Mouse (Mus musculus) sigmoid colon, adult 10 weeks (tissue): ENCODE results near the gene Pllp. TPM values are rescaled to one million over a fixed set of nuclear protein-coding genes. Genes with fewer than 3 reads are reported as not detected.

Experiments used
- polyA plus RNA-seq: library from polyadenylated mRNA; stranded (reverse); fragments of 350-450 nt; fragmentation: Illumina TruSeq; extraction: RNeasy Lipid Tissue Mini Kit (QIAGEN cat#74804); gene quantifications from one replicate; pipeline ENCODE4 v1.2.3, GENCODE M21; 2014; ENCODE audit warnings: low read depth, low replicate concordance

Gene Pllp
- 18.7 TPM for polyA plus RNA-seq

DNA sequence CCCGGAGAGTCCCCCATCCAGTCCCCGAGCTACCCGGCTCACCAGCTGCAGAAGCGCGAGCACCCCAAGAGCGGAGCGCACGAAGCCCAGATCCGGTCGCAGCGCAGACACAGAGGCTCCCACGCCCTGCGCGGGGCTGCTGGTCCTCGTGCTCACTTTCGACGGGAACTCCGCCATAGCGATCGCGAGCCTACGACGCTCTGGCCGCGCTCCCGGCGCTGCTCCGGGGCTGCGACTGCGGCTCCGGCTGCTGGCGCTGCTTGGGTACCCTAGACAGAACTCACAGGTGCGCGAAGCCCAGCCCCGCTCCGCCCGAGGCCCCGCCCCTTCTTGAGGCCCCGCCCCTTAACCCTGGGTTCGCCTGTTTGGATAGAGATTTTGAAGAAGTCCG lies at the start of gene Pllp:
Gene Pllp (minus strand): TSS at position 285 of the 391 bp plus-strand sequence.

DNA sequence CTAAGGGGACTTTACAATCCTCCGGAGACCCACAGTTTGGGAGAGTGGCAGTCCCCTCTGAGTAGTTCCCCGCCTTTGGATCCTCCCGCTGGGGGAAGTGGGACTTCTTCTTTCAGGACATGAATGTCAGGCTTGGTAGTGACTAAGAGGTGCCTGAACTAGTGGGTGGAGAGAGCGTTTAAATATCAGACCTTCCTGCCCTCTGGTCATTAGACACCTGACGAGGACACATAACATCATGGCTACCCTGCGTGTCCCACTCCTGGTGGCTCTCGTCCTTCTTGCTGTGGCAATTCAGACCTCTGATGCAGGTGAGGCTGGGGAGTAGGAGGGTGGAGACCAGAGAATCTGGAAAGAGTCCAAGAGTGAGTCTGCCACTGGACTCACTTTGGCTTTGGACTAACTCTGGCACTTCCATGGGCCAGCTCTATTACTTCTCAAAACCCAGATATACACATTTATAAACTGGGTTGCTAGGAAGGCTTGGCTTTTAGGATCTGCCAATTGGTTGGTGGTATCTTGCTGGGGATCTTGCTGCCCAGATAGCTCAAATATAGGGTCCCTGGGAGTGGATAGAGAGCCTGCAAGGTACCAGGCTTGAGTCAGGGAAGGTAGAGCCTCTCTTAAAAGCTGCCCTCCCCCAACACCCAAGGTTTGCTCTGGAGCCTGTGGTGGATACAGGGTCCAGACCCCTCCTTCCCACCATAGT lies 49.6 kb upstream of the Pllp start, which contains the start of gene Ccl22:
Gene Ccl22 (plus strand): TSS at position 115 of the 709 bp plus-strand sequence.

DNA sequence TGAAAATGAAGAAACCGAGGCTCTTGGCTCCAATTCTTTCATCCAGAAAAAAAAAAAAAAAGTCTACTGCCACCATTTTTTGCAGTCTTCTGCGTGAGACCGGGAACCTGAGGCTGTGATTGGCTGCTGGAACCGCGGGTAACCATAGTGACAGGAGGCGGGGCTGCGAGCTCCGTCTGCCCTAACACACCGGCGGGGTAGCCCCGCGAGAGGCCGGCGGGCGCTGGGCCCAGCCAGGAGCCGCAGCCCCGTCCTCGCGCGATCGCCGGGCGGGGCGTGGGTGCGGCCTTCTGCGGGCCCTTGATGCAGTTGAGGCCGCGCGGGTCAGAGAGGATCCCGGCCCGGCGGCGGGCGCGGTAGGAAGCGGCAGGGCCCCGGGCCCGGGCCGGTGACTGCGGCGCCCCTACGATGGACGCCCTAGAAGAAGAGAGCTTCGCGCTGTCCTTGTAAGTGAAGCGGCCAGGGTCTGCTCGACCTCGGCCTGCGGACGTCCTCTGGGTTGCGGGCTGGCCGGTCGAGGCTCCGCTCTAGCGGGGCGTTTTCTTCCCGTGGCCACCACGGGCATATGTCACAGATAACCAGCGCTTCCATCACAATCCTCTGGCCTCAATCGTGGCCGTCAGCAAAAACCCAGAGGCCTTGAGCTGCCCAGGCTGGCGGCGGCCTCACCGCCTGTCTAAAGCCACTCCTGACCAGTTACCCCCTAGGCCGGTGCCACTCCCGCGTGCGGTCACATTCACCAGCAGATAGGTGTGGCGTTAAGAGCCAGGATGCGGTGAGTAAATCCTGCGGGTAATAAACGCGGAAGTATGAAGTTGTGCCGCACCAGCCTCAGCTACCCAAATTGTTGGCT lies 29.4 kb downstream of the Pllp start, which contains the start of gene Arl2bp:
Gene Arl2bp (plus strand): TSS at position 145 of the 853 bp plus-strand sequence.

Other genes with a start within 250 kb of the Pllp start
- 14.5 TPM for gene Cpne2, start 163.3 kb downstream of the Pllp start, polyA plus RNA-seq
- gene Rspry1, start 94.3 kb downstream of the Pllp start, polyA plus RNA-seq, result 53.1 TPM
- gene Fam192a, start 94.3 kb downstream of the Pllp start, polyA plus RNA-seq, result 65.7 TPM
- 245 TPM for gene Arl2bp, start 29.7 kb downstream of the Pllp start, polyA plus RNA-seq
- 2.3 TPM for gene Ccl22, start 49.3 kb upstream of the Pllp start, polyA plus RNA-seq
- 5.1 TPM for gene Cx3cl1, start 75.7 kb upstream of the Pllp start, polyA plus RNA-seq
- not detected for gene Ccl17, start 114.2 kb upstream of the Pllp start, polyA plus RNA-seq
- gene Coq9, start 142.0 kb upstream of the Pllp start, polyA plus RNA-seq, result 19.1 TPM
- 6.3 TPM for gene Ciapin1, start 142.1 kb upstream of the Pllp start, polyA plus RNA-seq
- gene Polr2c, start 161.2 kb upstream of the Pllp start, polyA plus RNA-seq, result 4.5 TPM
- gene Dok4, start 180.1 kb upstream of the Pllp start, polyA plus RNA-seq, result 13.7 TPM
- not detected for gene Ccdc102a, start 221.8 kb upstream of the Pllp start, polyA plus RNA-seq
- gene Adgrg5, start 227.4 kb upstream of the Pllp start, polyA plus RNA-seq, result 0.19 TPM